Mouse (Mus musculus) C2C12 (cell line): ENCODE results near the gene Rpl37. TPM values are rescaled to one million over a fixed set of nuclear protein-coding genes. Genes with fewer than 3 reads are reported as not detected.

Experiments
- H3K27me3 ChIP-seq: one replicate; pipeline ENCODE4 v1.6.1; 2011; ENCODE audit not compliant: control insufficient read depth, insufficient read depth, insufficient read length
- H3K36me3 ChIP-seq: one replicate; pipeline ENCODE4 v1.6.1; 2011; ENCODE audit not compliant: control insufficient read depth, insufficient read depth
- H3K4me3 ChIP-seq: one replicate; pipeline ENCODE4 v1.5.1; 2011; ENCODE audit warnings: mild to moderate bottlenecking, control low read depth; ENCODE audit not compliant: poor library complexity, insufficient read depth, severe bottlenecking
- H3K79me2 ChIP-seq: one replicate; pipeline ENCODE4 v1.6.1; 2011; ENCODE audit not compliant: control insufficient read depth, insufficient read depth
- H3K79me3 ChIP-seq: one replicate; pipeline ENCODE4 v1.6.1; 2011; ENCODE audit warnings: low read depth, control low read depth
- H3ac ChIP-seq: one replicate; pipeline ENCODE3; 2011; ENCODE audit warnings: low read depth; ENCODE audit not compliant: control insufficient read depth, insufficient read length
- CEBPB ChIP-seq: IDR thresholded peaks from one replicate; pipeline ENCODE4 v1.6.1; 2011; ENCODE audit warnings: low read depth, mild to moderate bottlenecking, control low read depth, moderate library complexity
- CTCF ChIP-seq: IDR thresholded peaks from one replicate; pipeline ENCODE4 v1.5.1; 2011; ENCODE audit not compliant: control insufficient read depth, insufficient read depth, insufficient read length
- FOSL1 ChIP-seq: IDR thresholded peaks from one replicate; pipeline ENCODE4 v1.8.0; 2011; ENCODE audit warnings: mild to moderate bottlenecking, low read length; ENCODE audit not compliant: poor library complexity, insufficient read depth, severe bottlenecking
- MAX ChIP-seq: IDR thresholded peaks from one replicate; pipeline ENCODE4 v1.6.1; 2011; ENCODE audit warnings: mild to moderate bottlenecking, control low read depth
- MYOD1 ChIP-seq: IDR thresholded peaks from one replicate; pipeline ENCODE4 v1.6.1; 2011; ENCODE audit warnings: low read depth; ENCODE audit not compliant: control insufficient read depth, insufficient read length
- MYOG ChIP-seq: IDR thresholded peaks from one replicate; pipeline ENCODE4 v1.6.1; 2011; ENCODE audit not compliant: control insufficient read depth, insufficient read length; ENCODE audit errors: extremely low read depth
- USF1 ChIP-seq: IDR thresholded peaks from one replicate; pipeline ENCODE4 v1.6.1; 2011; ENCODE audit warnings: low read depth, mild to moderate bottlenecking, control low read depth, moderate library complexity
- polyA plus RNA-seq: library from polyadenylated mRNA; unstranded; fragments of >200 nt; fragmentation: generic; extraction: Trizol; gene quantifications from one replicate; pipeline ENCODE4 v1.2.1, GENCODE M21; 2012; ENCODE audit warnings: missing spikeins

Rpl37 gene
- polyA plus RNA-seq, 1 experiment = 4,450 TPM

- TF ChIP-seq USF1 = no peak
- no peak for TF ChIP-seq MAX
- TF ChIP-seq MYOG = no peak
- TF ChIP-seq CTCF = no peak
- no peak for TF ChIP-seq CEBPB
- TF ChIP-seq FOSL1 = no peak
- TF ChIP-seq MYOD1 = no peak
- H3K79me3 ChIP-seq = no peaks in the 10 kb centered on the region
- H3K27me3 ChIP-seq = no peaks in the 10 kb centered on the region
- no peaks in the 10 kb centered on the region for H3K36me3 ChIP-seq
- H3K79me2 ChIP-seq = no peaks in the 10 kb centered on the region
- no peak overlapping the region for H3K4me3 ChIP-seq
- no peak overlapping the region for H3ac ChIP-seq
Measured at GRCm38 (mm10) chr15:5138021-5138856, 21.8 kb downstream of the Rpl37 start.

GRCm38 (mm10) chr15:5139366-5139765 lies 22.9 kb downstream of the Rpl37 start:
- no peak overlapping the region for H3K4me3 ChIP-seq
- peaks cover 3% of the 10 kb centered on the region for H3K79me3 ChIP-seq
- no peak overlapping the region for H3ac ChIP-seq
- no peaks in the 10 kb centered on the region for H3K36me3 ChIP-seq
- TF ChIP-seq CTCF (no peak), MYOD1 (no peak)
- peaks cover 8% of the 10 kb centered on the region for H3K79me2 ChIP-seq
- no peaks in the 10 kb centered on the region for H3K27me3 ChIP-seq

DNA sequence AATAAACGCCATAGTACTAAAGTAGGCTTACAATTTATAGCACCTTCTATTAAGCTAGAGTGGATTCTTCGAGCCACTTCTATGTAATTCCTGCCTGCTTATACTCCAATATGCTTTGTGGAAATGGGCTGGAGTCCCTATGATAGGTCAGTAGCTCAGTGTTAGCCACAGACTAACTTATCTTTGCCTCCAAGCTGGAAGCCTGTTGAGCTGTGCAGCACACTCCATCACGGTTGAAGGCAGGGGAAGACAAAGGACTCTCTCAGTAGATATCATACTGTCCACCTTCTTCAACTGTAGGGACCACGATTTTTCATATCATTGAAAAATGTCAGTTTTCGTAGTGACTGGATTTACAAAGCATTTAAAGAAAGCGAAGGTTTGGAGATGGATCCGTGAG lies 23.4 kb downstream of the Rpl37 start:
- Histone ChIP-seq H3K79me3 (peaks cover 8% of the 10 kb centered on the region), H3K79me2 (peaks cover 13% of the 10 kb centered on the region)
- TF ChIP-seq MAX (no peak), CEBPB (no peak), USF1 (no peak), MYOD1 (no peak), CTCF (no peak), MYOG (no peak), FOSL1 (no peak)

GRCm38 (mm10) chr15:5140357-5140756 lies 23.9 kb downstream of the Rpl37 start:
- no peak overlapping the region for H3ac ChIP-seq
- TF ChIP-seq CEBPB = no peak
- no peak for TF ChIP-seq MYOG
- no peak for TF ChIP-seq MYOD1
- TF ChIP-seq MAX = no peak
- no peak for TF ChIP-seq CTCF
- TF ChIP-seq USF1 = no peak
- no peak for TF ChIP-seq FOSL1
- H3K27me3 ChIP-seq = no peaks in the 10 kb centered on the region
- H3K79me2 ChIP-seq = peaks cover 18% of the 10 kb centered on the region
- H3K79me3 ChIP-seq = peaks cover 13% of the 10 kb centered on the region
- H3K4me3 ChIP-seq = no peak overlapping the region
- no peaks in the 10 kb centered on the region for H3K36me3 ChIP-seq

More for the DNA sequence above, 23.4 kb downstream of the Rpl37 start:
- H3K27me3 ChIP-seq = no peaks in the 10 kb centered on the region
- no peaks in the 10 kb centered on the region for H3K36me3 ChIP-seq
- no peak overlapping the region for H3ac ChIP-seq
- no peak overlapping the region for H3K4me3 ChIP-seq

- Histone ChIP-seq H3K79me3 (peaks cover 30% of the 10 kb centered on the region), H3K36me3 (peaks cover 8% of the 10 kb centered on the region), H3K4me3 (no peak overlapping the region), H3K79me2 (peaks cover 35% of the 10 kb centered on the region), H3ac (no peak overlapping the region), H3K27me3 (no peaks in the 10 kb centered on the region)
- TF ChIP-seq USF1 = peak; percentile 43
- TF ChIP-seq MAX = no peak
Measured at GRCm38 (mm10) chr15:5142047-5142446, 25.6 kb downstream of the Rpl37 start.

DNA sequence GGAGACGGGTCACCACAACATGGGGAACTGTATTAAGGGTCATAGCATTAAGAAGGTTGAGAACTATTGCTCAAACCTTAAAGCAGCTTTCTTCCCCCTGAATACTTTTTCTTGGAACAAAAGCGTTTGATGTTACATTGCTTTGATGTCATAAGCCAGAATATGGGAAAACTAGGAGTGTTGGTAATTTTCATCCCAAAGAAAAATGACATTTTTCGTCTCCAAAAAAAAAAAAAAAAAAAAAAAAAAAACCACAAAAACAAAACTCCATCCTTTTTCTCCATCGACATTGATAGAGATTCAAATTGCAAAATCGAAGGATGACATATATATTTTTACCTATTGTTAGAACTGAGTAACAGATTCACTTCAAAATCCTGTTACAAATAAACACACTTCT lies 26.3 kb downstream of the Rpl37 start:
- no peak overlapping the region for H3ac ChIP-seq
- H3K4me3 ChIP-seq = no peak overlapping the region
- H3K27me3 ChIP-seq = no peaks in the 10 kb centered on the region
- H3K79me2 ChIP-seq = peaks cover 42% of the 10 kb centered on the region
- peaks cover 37% of the 10 kb centered on the region for H3K79me3 ChIP-seq
- peaks cover 8% of the 10 kb centered on the region for H3K36me3 ChIP-seq
- no peak for TF ChIP-seq FOSL1
- no peak for TF ChIP-seq CEBPB
- no peak for TF ChIP-seq USF1
- TF ChIP-seq MYOD1 = no peak
- no peak for TF ChIP-seq CTCF
- no peak for TF ChIP-seq MYOG
- TF ChIP-seq MAX = no peak
